ENCODE assay signal across 28 mouse cellular contexts in genomic region chr7:43548206-43548605, GRCm38 (mm10). TPM values are rescaled to one million over a fixed set of nuclear protein-coding genes. Genes with fewer than 3 reads are reported as not detected.
A peak's percentile ranks its signal among the peaks of the same experiment; 100 is the strongest.
DNase-seq lines count a peak whose midpoint lies in the region; ATAC-seq lines count a peak whose summit lies in the region.
"Had no signal": no experiment of that assay in that cellular context is flagged by ENCODE, and none has a peak within 500 bp of the region (broad histone marks: within the 10 kb centered on the region; RNA-seq: fewer than 3 reads in every experiment).

No protein-coding gene starts in this region.

- H3K9ac ChIP-seq in hindbrain, embryonic 13.5 days: no peak overlapping the region
- H3K9ac ChIP-seq: embryonic facial prominence, embryonic 12.5 days; heart, embryonic 15.5 days; hindbrain, embryonic 15.5 days; kidney, embryonic 15.5 days had no signal

- no peaks in the 10 kb centered on the region for H3K27me3 ChIP-seq in hindbrain, embryonic 13.5 days
- H3K27me3 ChIP-seq: embryonic facial prominence, embryonic 12.5 days; heart, embryonic 15.5 days; hindbrain, embryonic 15.5 days; kidney, embryonic 15.5 days had no signal

- WGBS in hindbrain, embryonic 13.5 days: 79% methylated on average over 4 of the region's 4 CpGs

- H3K27ac ChIP-seq in hindbrain, embryonic 13.5 days: no peak overlapping the region
- H3K27ac ChIP-seq: embryonic facial prominence, embryonic 12.5 days; heart, adult 2 months; heart, embryonic 15.5 days; hindbrain, embryonic 15.5 days; kidney, embryonic 15.5 days had no signal

- peak; percentile 28 for DNase-seq in cerebellum, adult 11 months
- no peak for DNase-seq in cerebellum, postnatal 4 days (ENCODE audit: low spot score in 2 of 2)
- DNase-seq in brain, adult 2 months (ENCODE audit: low read depth, low spot score): peak; percentile 77
- DNase-seq in cerebellum, adult 9-10 months: peak; percentile 50
- DNase-seq in cerebellum, postnatal 25 days: peak; percentile 45 to 64
- no peak for DNase-seq in gastrocnemius, adult 18-20 months (ENCODE audit: low spot score)
- DNase-seq: adrenal gland, postnatal 14 days; B cell, adult 2 months; embryo, embryonic 11 days; gastrocnemius, postnatal 14 days; heart, adult 2 months; heart, postnatal 14 days; kidney, adult 2 months had no signal

- ATAC-seq in granulocyte monocyte progenitor cell, adult 5-6 weeks (replicated peaks; ENCODE audit: poor library complexity, severe bottlenecking): no peak
- ATAC-seq in hindbrain, embryonic 13.5 days (ENCODE audit: low FRiP score): no peak
- ATAC-seq: CD4-positive, CD25-positive, alpha-beta regulatory T cell, adult 4 months; forebrain, embryonic 16.5 days; intestine, embryonic 16.5 days had no signal

- no peaks in the 10 kb centered on the region for H3K4me1 ChIP-seq in hindbrain, embryonic 13.5 days (replicated peaks)
- H3K4me1 ChIP-seq: embryonic facial prominence, embryonic 12.5 days; heart, embryonic 15.5 days; hindbrain, embryonic 15.5 days; kidney, embryonic 15.5 days had no signal

- no peak overlapping the region for H3K4me3 ChIP-seq in hindbrain, embryonic 13.5 days
- H3K4me3 ChIP-seq: embryonic facial prominence, embryonic 12.5 days; heart, adult 2 months; heart, embryonic 15.5 days; hindbrain, embryonic 15.5 days; kidney, embryonic 15.5 days had no signal

- H3K36me3 ChIP-seq in hindbrain, embryonic 13.5 days: no peaks in the 10 kb centered on the region
- H3K36me3 ChIP-seq: embryonic facial prominence, embryonic 12.5 days; G1E; heart, embryonic 15.5 days; hindbrain, embryonic 15.5 days; kidney, embryonic 15.5 days had no signal

- H3K4me2 ChIP-seq in hindbrain, embryonic 13.5 days: no peak overlapping the region
- H3K4me2 ChIP-seq: embryonic facial prominence, embryonic 12.5 days; heart, embryonic 11.5 days; heart, embryonic 15.5 days; hindbrain, embryonic 15.5 days; kidney, embryonic 15.5 days had no signal

- H3K9me3 ChIP-seq in hindbrain, embryonic 13.5 days: no peaks in the 10 kb centered on the region
- H3K9me3 ChIP-seq: embryonic facial prominence, embryonic 12.5 days; G1E; heart, embryonic 15.5 days; hindbrain, embryonic 15.5 days; kidney, embryonic 15.5 days had no signal

RNA-seq across cellular contexts. Expression of gene Cd33, which starts 4.0 kb away (rescaled TPM):
- total RNA-seq in granulocyte monocyte progenitor cell, adult 5-6 weeks (2014; fragmentation: Nextera tagmentation): 4.0 and 5.7 TPM in 2 replicates
- total RNA-seq in granulocyte monocyte progenitor cell, adult 5-6 weeks (2017): 2.9 and 4.1 TPM in 2 replicates
- polyA plus RNA-seq in hindbrain, embryonic 13.5 days (2015; fragmentation: Nextera tagmentation; extraction: Ambion mirVana): 0.71 and 0.91 TPM in 2 replicates
- total RNA-seq in gastrocnemius, adult 18-20 months (2021): 1 to 10 TPM in 1 of 2 experiments, under 1 TPM in 1; 1.00 to 1.2 TPM
- polyA plus RNA-seq: CD4-positive, CD25-positive, alpha-beta regulatory T cell, adult 4 months had no signal

RNA-seq across cellular contexts. Expression of gene Zfp658, which starts 13.8 kb away (rescaled TPM):
- 1.7 and 1.9 TPM in 2 replicates for total RNA-seq in granulocyte monocyte progenitor cell, adult 5-6 weeks (2014; fragmentation: Nextera tagmentation)
- 0.98 and 1.5 TPM in 2 replicates for total RNA-seq in granulocyte monocyte progenitor cell, adult 5-6 weeks (2017)
- polyA plus RNA-seq in hindbrain, embryonic 13.5 days (2015; fragmentation: Nextera tagmentation; extraction: Ambion mirVana): 8.5 and 10.0 TPM in 2 replicates
- total RNA-seq in gastrocnemius, adult 18-20 months (2021): under 1 TPM; 0.55 to 0.59 TPM

RNA-seq across cellular contexts. Expression of gene Zfp719, which starts 31.2 kb away (rescaled TPM):
- 9.9 and 19.2 TPM in 2 replicates for total RNA-seq in granulocyte monocyte progenitor cell, adult 5-6 weeks (2014; fragmentation: Nextera tagmentation)
- 7.8 and 10.8 TPM in 2 replicates for total RNA-seq in granulocyte monocyte progenitor cell, adult 5-6 weeks (2017)
- 15.1 and 15.5 TPM in 2 replicates for polyA plus RNA-seq in hindbrain, embryonic 13.5 days (2015; fragmentation: Nextera tagmentation; extraction: Ambion mirVana)
- total RNA-seq in gastrocnemius, adult 18-20 months (2021): 1 to 10 TPM; 3.4 to 3.9 TPM

RNA-seq across cellular contexts. Expression of gene 4931406B18Rik, which starts 42.5 kb away (rescaled TPM):
- not detected in 2 replicates for total RNA-seq in granulocyte monocyte progenitor cell, adult 5-6 weeks (2014; fragmentation: Nextera tagmentation)
- not detected in 2 replicates for total RNA-seq in granulocyte monocyte progenitor cell, adult 5-6 weeks (2017)
- polyA plus RNA-seq in hindbrain, embryonic 13.5 days (2015; fragmentation: Nextera tagmentation; extraction: Ambion mirVana): not detected in 2 replicates
- total RNA-seq in gastrocnemius, adult 18-20 months (2021): not detected
- total RNA-seq: adrenal gland, adult 18-20 months; adrenal gland, postnatal 14 days; common myeloid progenitor, adult 5-6 weeks; gastrocnemius, postnatal 14 days; heart, adult 2 months; heart, postnatal 14 days; hematopoietic stem cell, adult 5-6 weeks had no signal
- polyA plus RNA-seq: CD4-positive, CD25-positive, alpha-beta regulatory T cell, adult 4 months; embryonic facial prominence, embryonic 12.5 days; forebrain, embryonic 11.5 days; forebrain, embryonic 16.5 days; G1E; heart, adult 2 months; heart, embryonic 11.5 days; heart, embryonic 15.5 days; intestine, embryonic 16.5 days; kidney, adult 2 months; kidney, embryonic 15.5 days had no signal

RNA-seq across cellular contexts. Expression of gene Iglon5, which starts 58.3 kb away (rescaled TPM):
- total RNA-seq in granulocyte monocyte progenitor cell, adult 5-6 weeks (2014; fragmentation: Nextera tagmentation): not detected in 2 replicates
- total RNA-seq in granulocyte monocyte progenitor cell, adult 5-6 weeks (2017): not detected in 2 replicates
- polyA plus RNA-seq in hindbrain, embryonic 13.5 days (2015; fragmentation: Nextera tagmentation; extraction: Ambion mirVana): 7.3 and 7.8 TPM in 2 replicates
- under 1 TPM; 0.19 to 0.39 TPM for total RNA-seq in gastrocnemius, adult 18-20 months (2021)
- total RNA-seq: common myeloid progenitor, adult 5-6 weeks; hematopoietic stem cell, adult 5-6 weeks had no signal
- polyA plus RNA-seq: G1E; heart, embryonic 15.5 days had no signal

Comparison
In these comparisons a context has a peak if more than half of its experiments do, and no peak if none do; other contexts are left out.
1. DNase-seq: peak in cerebellum, adult 11 months (single experiment), brain, adult 2 months (single experiment), cerebellum, adult 9-10 months (single experiment) and cerebellum, postnatal 25 days (2 of 2); none in cerebellum, postnatal 4 days (0 of 2) and gastrocnemius, adult 18-20 months (single experiment).